Mouse (Mus musculus): ENCODE measurements around the gene Krba1.

Krba1 gene

GRCm38 (mm10) chr6:48452151-48452550 is 56.8 kb downstream of the Krba1 start:
- no peak for DNase-seq (ENCODE audit: low spot score in 2 of 2)

- no peak for DNase-seq (ENCODE audit: low spot score in 2 of 2)
These were observed 57.4 kb downstream of the Krba1 start for GRCm38 (mm10) chr6:48452771-48453170.

DNA sequence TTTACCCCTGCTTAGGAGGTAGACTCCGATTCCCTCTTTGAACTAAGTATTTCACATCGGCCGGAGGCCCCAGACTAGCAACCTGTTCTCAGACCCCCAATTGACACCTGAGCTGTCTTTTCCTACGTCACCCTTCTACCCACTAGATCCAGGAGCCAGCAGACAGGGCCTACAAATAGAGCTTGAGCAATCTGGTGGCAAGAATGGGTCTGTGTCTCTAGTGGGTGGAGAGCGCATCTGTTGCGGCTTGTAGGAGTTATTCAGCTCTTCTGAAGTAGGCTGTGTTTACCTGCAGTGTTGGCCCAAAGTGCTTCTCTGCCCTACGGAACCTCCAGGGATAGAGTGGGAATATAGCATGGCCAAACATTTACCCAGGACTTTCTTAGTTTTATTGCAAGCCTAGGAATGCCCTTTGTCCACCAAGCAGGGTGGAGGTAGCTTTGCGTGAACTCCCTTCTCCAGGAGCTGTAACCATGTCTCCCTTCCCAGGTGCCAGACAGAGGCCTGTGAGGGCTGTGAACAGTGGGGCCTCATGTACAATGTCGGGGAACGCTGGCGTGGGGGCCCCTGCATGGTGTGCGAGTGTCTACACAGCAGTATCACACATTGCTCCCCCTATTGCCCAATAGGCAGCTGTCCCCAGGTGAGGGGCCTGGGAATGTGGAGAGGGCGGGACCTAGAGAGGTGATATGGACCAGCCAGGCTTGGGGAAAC is 69.7 kb downstream of the Krba1 start:
- DNase-seq (ENCODE audit: low spot score in 2 of 2), result peak; percentile 25 to 60

- DNase-seq (ENCODE audit: low spot score in 2 of 2), result no peak
These were observed 71.3 kb downstream of the Krba1 start for GRCm38 (mm10) chr6:48466715-48467114.

GRCm38 (mm10) chr6:48467490-48467889 is 72.1 kb downstream of the Krba1 start:
- DNase-seq (ENCODE audit: low spot score in 2 of 2), result no peak

All from left cerebral cortex, adult 9 months (tissue).